Mouse (Mus musculus) T-cell, adult 2 months (primary cell): ENCODE measurements around the gene Rhox4d.
"Not testable (repeated sequence)": the region's sequence is repeated elsewhere in the genome, so short reads cannot be mapped to it uniquely, and the experiment has no call there.

Experiments
- DNase-seq: peaks from one replicate; pipeline ENCODE4 v3.0.0; 2022; ENCODE audit warnings: low spot score

Gene Rhox4d

GRCm38 (mm10) chrX:37514059-37514458 lies at the start of gene Rhox4d:
TSS of gene Rhox4d (plus strand) at chrX:37514359.
- not testable (repeated sequence) for DNase-seq

GRCm38 (mm10) chrX:37480037-37480436 lies 34.1 kb upstream of the Rhox4d start, which contains the start of gene Rhox4c:
TSS of gene Rhox4c (plus strand) at chrX:37480337.
- DNase-seq, result not testable (repeated sequence)

- DNase-seq, result not testable (repeated sequence)
These were observed 16.0 kb downstream of the Rhox4d start, which contains the start of gene Rhox2e for GRCm38 (mm10) chrX:37530152-37530551. TSS of gene Rhox2e (plus strand) at chrX:37530452.

- not testable (repeated sequence) for DNase-seq
These were observed 27.6 kb downstream of the Rhox4d start, which contains the start of gene Rhox3e for GRCm38 (mm10) chrX:37541719-37542118. TSS of gene Rhox3e (plus strand) at chrX:37542019.

GRCm38 (mm10) chrX:37557112-37557511 lies 43.0 kb downstream of the Rhox4d start, which contains the start of gene Rhox4e:
TSS of gene Rhox4e (plus strand) at chrX:37557412.
- DNase-seq, result not testable (repeated sequence)
